Mouse (Mus musculus): ENCODE results near the gene Fam160a2. TPM values are rescaled to one million over a fixed set of nuclear protein-coding genes. Genes with fewer than 3 reads are reported as not detected.
"Not testable (repeated sequence)": the region's sequence is repeated elsewhere in the genome, so short reads cannot be mapped to it uniquely, and the experiment has no call there.

The Fam160a2 gene
- polyA plus RNA-seq, 1 experiment from 2014 or later: 39.0 TPM

DNA sequence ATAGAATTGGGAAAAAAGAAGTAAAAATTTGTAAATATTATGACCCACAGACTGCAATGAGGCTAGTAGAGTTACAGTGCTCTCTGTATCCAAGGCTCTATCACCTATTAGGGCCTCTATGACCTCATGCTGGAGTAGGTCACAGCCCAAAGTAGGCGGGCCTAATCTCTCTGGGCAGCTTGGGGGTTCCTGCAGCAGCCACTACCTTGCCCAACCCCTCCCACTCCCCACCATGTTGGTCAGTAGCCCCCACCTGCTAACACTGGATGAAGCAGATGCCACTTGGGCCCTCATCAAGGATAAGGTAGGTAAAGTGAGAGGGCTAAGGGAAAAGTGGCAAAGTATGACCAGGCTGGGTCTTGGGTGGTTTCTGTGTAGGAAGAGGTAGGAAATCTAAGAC lies 25.0 kb downstream of the Fam160a2 start, which contains the start of gene Gm5901:
Gene Gm5901 (plus strand): TSS at position 173 of the 400 bp plus-strand sequence.
- Histone ChIP-seq H3K36me3 (ENCODE audit: control insufficient read depth, insufficient read depth, low read length) (peaks cover 59% of the 10 kb centered on the region), H3K9me3 (ENCODE audit: control insufficient read depth, low read length) (no peaks in the 10 kb centered on the region), H3K9ac (ENCODE audit: low read depth, low read length) (no peak within 1 kb of the TSS), H3K27ac (replicated peaks; ENCODE audit: low read depth, low read length) (no peak within 1 kb of the TSS), H3K4me3 (ENCODE audit: low read depth, low read length) (no peak within 1 kb of the TSS), H3K4me2 (ENCODE audit: low read depth, low read length) (no peak within 1 kb of the TSS), H3K27me3 (replicated peaks; ENCODE audit: control insufficient read depth, insufficient read depth, low read length) (no peaks in the 10 kb centered on the region), H3K4me1 (ENCODE audit: control insufficient read depth, insufficient read depth, low read length) (no peaks in the 10 kb centered on the region)
- ATAC-seq (ENCODE audit: low read depth) (no peak), DNase-seq (ENCODE audit: low spot score) (no peak)
- 80% methylated on average over 1 of the region's 1 CpGs for WGBS

DNA sequence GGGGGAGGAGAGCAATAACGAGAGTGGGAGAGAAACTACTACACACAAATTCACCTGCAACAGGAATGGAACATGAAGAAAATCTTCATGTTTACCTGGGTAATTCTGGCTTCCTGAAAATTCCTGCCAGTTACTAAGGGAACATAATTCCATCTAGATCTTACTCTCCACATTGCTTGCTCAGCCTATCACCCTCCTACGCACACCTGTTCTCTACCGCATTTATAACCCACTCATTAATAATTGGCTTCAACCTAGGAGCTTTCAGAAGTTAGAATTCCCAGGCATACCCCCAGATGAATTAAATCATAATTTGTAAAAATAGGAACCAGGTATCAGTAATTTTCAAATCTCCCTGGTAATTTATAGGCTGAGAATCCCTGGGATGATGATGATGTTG lies 25.9 kb downstream of the Fam160a2 start:
- Histone ChIP-seq H3K4me3 (ENCODE audit: low read depth, low read length) (no peak overlapping the region), H3K9ac (ENCODE audit: low read depth, low read length) (no peak overlapping the region), H3K4me2 (ENCODE audit: low read depth, low read length) (no peak overlapping the region), H3K27me3 (replicated peaks; ENCODE audit: control insufficient read depth, insufficient read depth, low read length) (no peaks in the 10 kb centered on the region), H3K9me3 (ENCODE audit: control insufficient read depth, low read length) (no peaks in the 10 kb centered on the region), H3K4me1 (ENCODE audit: control insufficient read depth, insufficient read depth, low read length) (no peaks in the 10 kb centered on the region), H3K36me3 (ENCODE audit: control insufficient read depth, insufficient read depth, low read length) (peaks cover 50% of the 10 kb centered on the region), H3K27ac (replicated peaks; ENCODE audit: low read depth, low read length) (no peak overlapping the region)
- no peak for DNase-seq (ENCODE audit: low spot score)
- ATAC-seq (ENCODE audit: low read depth): no peak
- WGBS: 94% methylated on average over 3 of the region's 3 CpGs

DNA sequence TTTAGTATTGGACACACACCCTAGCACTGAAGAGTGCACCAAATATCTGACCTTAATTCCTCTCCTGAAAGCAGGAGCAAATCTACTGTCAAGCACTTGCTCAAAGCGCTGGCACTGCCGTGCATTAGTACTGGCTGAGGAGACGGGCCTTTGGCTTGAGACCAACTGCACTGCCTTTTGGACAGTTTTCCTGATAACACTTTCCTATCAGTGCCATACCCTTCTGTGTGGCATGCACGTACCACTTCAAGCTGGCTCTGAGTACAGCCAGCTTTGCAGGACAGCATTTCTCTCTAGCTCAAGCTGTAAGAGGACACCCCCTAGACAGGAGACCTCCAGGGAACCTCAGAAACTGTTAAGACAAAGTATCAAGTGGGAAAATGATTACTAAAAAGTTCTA lies 26.3 kb downstream of the Fam160a2 start:
- 93% methylated on average over 4 of the region's 4 CpGs for WGBS
- Histone ChIP-seq H3K36me3 (ENCODE audit: control insufficient read depth, insufficient read depth, low read length) (peaks cover 45% of the 10 kb centered on the region), H3K27ac (replicated peaks; ENCODE audit: low read depth, low read length) (no peak overlapping the region), H3K4me1 (ENCODE audit: control insufficient read depth, insufficient read depth, low read length) (no peaks in the 10 kb centered on the region), H3K4me2 (ENCODE audit: low read depth, low read length) (no peak overlapping the region), H3K27me3 (replicated peaks; ENCODE audit: control insufficient read depth, insufficient read depth, low read length) (no peaks in the 10 kb centered on the region), H3K9ac (ENCODE audit: low read depth, low read length) (no peak overlapping the region), H3K9me3 (ENCODE audit: control insufficient read depth, low read length) (no peaks in the 10 kb centered on the region), H3K4me3 (ENCODE audit: low read depth, low read length) (no peak overlapping the region)
- no peak for DNase-seq (ENCODE audit: low spot score)
- no peak for ATAC-seq (ENCODE audit: low read depth)

DNA sequence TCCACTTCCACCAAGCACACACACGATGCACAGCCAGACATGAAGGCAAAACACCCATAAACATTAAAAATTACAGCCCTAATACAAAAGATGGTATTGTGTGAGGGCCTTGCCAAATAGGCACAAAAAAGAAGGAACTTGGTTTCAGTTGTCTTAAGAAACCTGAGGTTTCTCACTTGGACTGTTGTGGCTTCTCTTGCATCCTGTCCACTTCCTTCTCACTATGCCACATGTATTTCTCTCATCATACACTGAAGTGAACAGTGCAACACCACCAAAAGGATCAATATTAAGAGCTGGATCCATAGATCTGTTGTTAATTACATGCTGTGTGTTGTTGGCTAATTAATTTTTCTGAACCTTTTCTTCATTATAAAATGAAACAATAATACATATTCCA lies 26.9 kb downstream of the Fam160a2 start:
- ATAC-seq (ENCODE audit: low read depth) (no peak), DNase-seq (ENCODE audit: low spot score) (no peak)
- no peaks in the 10 kb centered on the region for H3K9me3 ChIP-seq (ENCODE audit: control insufficient read depth, low read length)
- 92% methylated on average over 1 of the region's 1 CpGs for WGBS
- no peak overlapping the region for H3K27ac ChIP-seq (replicated peaks; ENCODE audit: low read depth, low read length)
- no peak overlapping the region for H3K4me2 ChIP-seq (ENCODE audit: low read depth, low read length)
- H3K36me3 ChIP-seq (ENCODE audit: control insufficient read depth, insufficient read depth, low read length): peaks cover 39% of the 10 kb centered on the region
- H3K27me3 ChIP-seq (replicated peaks; ENCODE audit: control insufficient read depth, insufficient read depth, low read length): no peaks in the 10 kb centered on the region
- H3K4me3 ChIP-seq (ENCODE audit: low read depth, low read length): no peak overlapping the region
- no peak overlapping the region for H3K9ac ChIP-seq (ENCODE audit: low read depth, low read length)
- H3K4me1 ChIP-seq (ENCODE audit: control insufficient read depth, insufficient read depth, low read length): no peaks in the 10 kb centered on the region

DNA sequence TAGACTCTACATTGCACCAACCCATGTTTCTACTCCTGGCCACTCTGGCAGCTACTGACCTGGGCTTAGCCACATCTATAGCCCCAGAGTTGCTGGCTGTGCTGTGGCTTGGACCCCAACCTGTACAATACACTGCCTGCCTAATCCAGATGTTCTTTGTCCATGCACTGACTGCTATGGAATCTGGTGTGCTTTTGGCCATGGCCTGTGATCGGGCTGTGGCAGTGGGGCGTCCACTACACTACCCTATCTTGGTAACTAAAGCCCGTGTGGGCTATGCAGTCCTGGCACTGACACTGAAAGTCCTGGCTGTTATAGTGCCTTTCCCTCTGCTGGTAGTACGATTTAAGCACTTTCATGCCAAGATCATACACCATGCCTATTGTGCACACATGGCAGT lies 31.3 kb downstream of the Fam160a2 start:
- Histone ChIP-seq H3K4me1 (ENCODE audit: control insufficient read depth, insufficient read depth, low read length) (no peaks in the 10 kb centered on the region), H3K36me3 (ENCODE audit: control insufficient read depth, insufficient read depth, low read length) (peaks cover 8% of the 10 kb centered on the region; the same call in 1 of the 2 replicates), H3K9ac (ENCODE audit: low read depth, low read length) (no peak overlapping the region), H3K27me3 (replicated peaks; ENCODE audit: control insufficient read depth, insufficient read depth, low read length) (no peaks in the 10 kb centered on the region), H3K4me3 (ENCODE audit: low read depth, low read length) (no peak overlapping the region), H3K27ac (replicated peaks; ENCODE audit: low read depth, low read length) (no peak overlapping the region), H3K9me3 (ENCODE audit: control insufficient read depth, low read length) (no peaks in the 10 kb centered on the region), H3K4me2 (ENCODE audit: low read depth, low read length) (no peak overlapping the region)
- WGBS: 92% methylated on average over 4 of the region's 4 CpGs
- no peak for ATAC-seq (ENCODE audit: low read depth)
- no peak for DNase-seq (ENCODE audit: low spot score)

DNA sequence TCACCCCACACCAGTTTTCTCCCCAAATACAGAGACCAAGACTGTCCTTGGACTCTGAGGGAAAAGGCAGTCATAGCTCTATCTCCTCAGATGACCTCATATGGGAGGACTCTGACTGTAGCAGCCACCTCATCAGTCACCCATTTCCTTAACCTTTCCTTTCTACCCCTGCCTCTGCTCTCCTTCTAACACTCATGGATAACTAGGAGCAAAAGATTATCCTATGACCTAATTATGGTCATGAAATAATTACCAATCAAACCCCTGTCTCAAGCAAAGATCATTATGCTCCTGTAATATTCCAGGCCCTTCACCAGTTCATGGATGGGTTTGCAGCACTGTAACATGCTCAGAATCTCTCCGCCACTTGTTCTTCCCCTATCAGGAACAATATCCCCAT lies 31.9 kb downstream of the Fam160a2 start, which contains the start of gene Olfr692:
Gene Olfr692 (plus strand): TSS at position 301 of the 400 bp plus-strand sequence.
- ATAC-seq (ENCODE audit: low read depth): no peak
- no peaks in the 10 kb centered on the region for H3K9me3 ChIP-seq (ENCODE audit: control insufficient read depth, low read length)

DNA sequence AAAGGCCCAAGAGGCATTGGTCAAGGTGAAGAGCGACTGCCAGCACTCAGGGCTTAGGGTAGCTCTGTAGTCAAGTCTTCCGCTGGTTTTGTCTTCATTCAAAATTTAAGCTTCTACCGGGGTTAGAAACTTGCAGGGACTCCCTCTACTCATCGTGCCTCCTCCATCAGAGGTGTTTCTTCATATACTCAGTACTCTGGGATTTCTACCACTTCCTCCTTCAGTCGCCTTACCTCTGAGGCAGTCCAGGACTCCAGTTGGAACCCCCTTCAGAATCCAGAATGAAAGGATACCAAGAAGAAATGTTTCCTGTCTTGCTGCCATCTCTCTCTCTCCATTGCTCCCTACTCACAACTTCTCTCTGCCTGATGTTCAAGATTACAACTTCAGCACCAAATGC lies 32.6 kb downstream of the Fam160a2 start:
- no peak for ATAC-seq (ENCODE audit: low read depth)
- Histone ChIP-seq H3K4me3 (ENCODE audit: low read depth, low read length) (no peak overlapping the region), H3K9ac (ENCODE audit: low read depth, low read length) (no peak overlapping the region), H3K36me3 (ENCODE audit: control insufficient read depth, insufficient read depth, low read length) (peaks cover 4% of the 10 kb centered on the region; the same call in 1 of the 2 replicates), H3K4me2 (ENCODE audit: low read depth, low read length) (no peak overlapping the region), H3K4me1 (ENCODE audit: control insufficient read depth, insufficient read depth, low read length) (no peaks in the 10 kb centered on the region), H3K27ac (replicated peaks; ENCODE audit: low read depth, low read length) (no peak overlapping the region), H3K27me3 (replicated peaks; ENCODE audit: control insufficient read depth, insufficient read depth, low read length) (no peaks in the 10 kb centered on the region), H3K9me3 (ENCODE audit: control insufficient read depth, low read length) (no peaks in the 10 kb centered on the region)
- DNase-seq (ENCODE audit: low spot score): no peak
- WGBS: 84% methylated on average over 5 of the region's 5 CpGs

More for the DNA sequence above, 31.9 kb downstream of the Fam160a2 start, which contains the start of gene Olfr692:
- no peaks in the 10 kb centered on the region for H3K4me1 ChIP-seq (ENCODE audit: control insufficient read depth, insufficient read depth, low read length)
- H3K9ac ChIP-seq (ENCODE audit: low read depth, low read length): no peak within 1 kb of the TSS
- no peak within 1 kb of the TSS for H3K27ac ChIP-seq (replicated peaks; ENCODE audit: low read depth, low read length)
- no peak within 1 kb of the TSS for H3K4me2 ChIP-seq (ENCODE audit: low read depth, low read length)
- H3K27me3 ChIP-seq (replicated peaks; ENCODE audit: control insufficient read depth, insufficient read depth, low read length): no peaks in the 10 kb centered on the region
- WGBS: 93% methylated on average over 1 of the region's 1 CpGs
- no peak for DNase-seq (ENCODE audit: low spot score)
- no peak within 1 kb of the TSS for H3K4me3 ChIP-seq (ENCODE audit: low read depth, low read length)
- H3K36me3 ChIP-seq (ENCODE audit: control insufficient read depth, insufficient read depth, low read length): peaks cover 7% of the 10 kb centered on the region; the same call in 1 of the 2 replicates

DNA sequence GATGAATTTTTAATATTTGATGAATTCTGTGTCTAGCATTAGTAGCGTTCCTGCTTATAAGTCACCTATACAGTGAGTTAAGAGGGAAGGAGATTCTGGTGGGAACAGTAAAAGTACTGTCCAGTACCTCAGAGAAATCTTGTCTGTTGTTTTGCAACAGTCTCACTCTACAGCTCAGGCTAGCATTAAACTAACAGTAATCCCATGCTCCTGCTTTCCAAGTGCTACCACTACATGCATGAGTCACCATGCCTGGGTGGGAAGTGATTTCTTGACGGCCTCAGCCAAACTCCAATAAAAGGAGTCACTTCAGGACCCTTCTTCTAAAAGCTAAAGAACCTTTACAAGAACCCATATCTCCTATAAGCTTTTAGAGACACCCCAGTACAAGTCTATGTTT lies 38.1 kb downstream of the Fam160a2 start:
- Histone ChIP-seq H3K9ac (ENCODE audit: low read depth, low read length) (no peak overlapping the region), H3K27ac (replicated peaks; ENCODE audit: low read depth, low read length) (no peak overlapping the region), H3K4me2 (ENCODE audit: low read depth, low read length) (no peak overlapping the region), H3K4me1 (ENCODE audit: control insufficient read depth, insufficient read depth, low read length) (no peaks in the 10 kb centered on the region), H3K27me3 (replicated peaks; ENCODE audit: control insufficient read depth, insufficient read depth, low read length) (no peaks in the 10 kb centered on the region), H3K4me3 (ENCODE audit: low read depth, low read length) (no peak overlapping the region), H3K9me3 (ENCODE audit: control insufficient read depth, low read length) (no peaks in the 10 kb centered on the region), H3K36me3 (ENCODE audit: control insufficient read depth, insufficient read depth, low read length) (no peaks in the 10 kb centered on the region)
- no peak for ATAC-seq (ENCODE audit: low read depth)
- 79% methylated on average over 2 of the region's 2 CpGs for WGBS
- no peak for DNase-seq (ENCODE audit: low spot score)

DNA sequence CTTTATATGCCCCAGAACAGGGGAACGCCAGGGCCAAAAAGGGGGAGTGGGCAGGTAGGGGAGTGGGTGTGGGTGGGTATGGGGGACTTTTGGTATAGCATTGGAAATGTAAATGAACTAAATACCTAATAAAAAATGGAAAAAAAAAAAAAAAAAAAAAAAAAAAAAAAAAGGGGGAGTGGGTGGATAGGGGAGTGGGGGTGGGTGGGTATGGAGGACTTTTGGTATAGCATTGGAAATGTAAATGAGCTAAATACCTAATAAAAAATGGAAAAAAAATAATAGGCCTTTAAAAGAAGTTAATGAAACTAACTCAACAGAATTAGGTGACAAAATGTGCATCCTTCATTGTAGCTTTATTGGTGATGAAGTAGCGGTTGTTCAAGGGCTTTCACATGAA lies 43.4 kb downstream of the Fam160a2 start:
- WGBS: 86% methylated on average over 1 of the region's 2 CpGs
- H3K36me3 ChIP-seq (ENCODE audit: control insufficient read depth, insufficient read depth, low read length): not testable (repeated sequence)

More for the DNA sequence above, 43.4 kb downstream of the Fam160a2 start:
- H3K4me2 ChIP-seq (ENCODE audit: low read depth, low read length); H3K9me3 ChIP-seq (ENCODE audit: control insufficient read depth, low read length); H3K27me3 ChIP-seq (replicated peaks; ENCODE audit: control insufficient read depth, insufficient read depth, low read length); H3K4me1 ChIP-seq (ENCODE audit: control insufficient read depth, insufficient read depth, low read length); H3K4me3 ChIP-seq (ENCODE audit: low read depth, low read length); H3K27ac ChIP-seq (replicated peaks; ENCODE audit: low read depth, low read length); ATAC-seq (ENCODE audit: low read depth); DNase-seq (ENCODE audit: low spot score); H3K9ac ChIP-seq (ENCODE audit: low read depth, low read length): not testable (repeated sequence)

Measured in embryonic facial prominence, embryonic 14.5 days (tissue).